Mouse (Mus musculus): ENCODE data around the gene Mmel1. TPM values are rescaled to one million over a fixed set of nuclear protein-coding genes. Genes with fewer than 3 reads are reported as not detected.

Mmel1 gene
- polyA plus RNA-seq, 1 experiment from 2014 or later, result 0.13 TPM

DNA sequence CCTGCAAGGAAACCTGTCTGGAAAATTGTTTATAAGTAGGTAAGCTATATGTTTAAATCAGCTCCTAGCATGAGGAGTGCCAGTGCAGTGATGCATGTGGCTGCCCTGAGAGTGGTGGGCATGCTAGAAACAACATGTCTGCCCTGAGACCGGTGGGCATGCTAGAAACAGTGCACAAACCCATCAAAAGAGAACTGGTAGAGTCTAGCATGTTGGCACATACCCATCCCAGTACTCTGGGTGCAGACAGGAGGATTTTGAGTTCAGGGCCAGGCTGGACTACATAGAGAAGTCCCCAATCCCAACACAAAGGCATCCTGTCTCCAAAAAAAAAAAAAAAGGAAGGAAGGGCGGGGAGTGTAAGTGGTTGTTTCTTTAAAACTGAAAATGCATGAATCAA lies 65.4 kb downstream of the Mmel1 start:
- Histone ChIP-seq H3K9ac (ENCODE audit: low read length) (no peak overlapping the region), H3K27me3 (replicated peaks; ENCODE audit: control insufficient read depth, insufficient read depth, low read length) (no peaks in the 10 kb centered on the region), H3K36me3 (ENCODE audit: control insufficient read depth, insufficient read depth, low read length) (no peaks in the 10 kb centered on the region), H3K4me1 (ENCODE audit: control insufficient read depth, insufficient read depth, low read length) (no peaks in the 10 kb centered on the region), H3K4me2 (ENCODE audit: low read length) (no peak overlapping the region), H3K4me3 (ENCODE audit: low read depth, low read length) (no peak overlapping the region), H3K9me3 (replicated peaks; ENCODE audit: control insufficient read depth, low read length) (no peaks in the 10 kb centered on the region), H3K27ac (ENCODE audit: low read depth, low read length) (no peak overlapping the region)
- 89% methylated on average over 2 of the region's 2 CpGs for WGBS
- ATAC-seq (no peak), DNase-seq (ENCODE audit: low spot score) (no peak)

GRCm38 (mm10) chr4:154935788-154936187 lies 66.4 kb downstream of the Mmel1 start:
- Histone ChIP-seq H3K4me3 (ENCODE audit: low read depth, low read length) (no peak overlapping the region), H3K9me3 (replicated peaks; ENCODE audit: control insufficient read depth, low read length) (no peaks in the 10 kb centered on the region), H3K9ac (ENCODE audit: low read length) (no peak overlapping the region), H3K36me3 (ENCODE audit: control insufficient read depth, insufficient read depth, low read length) (no peaks in the 10 kb centered on the region), H3K27me3 (replicated peaks; ENCODE audit: control insufficient read depth, insufficient read depth, low read length) (no peaks in the 10 kb centered on the region), H3K4me2 (ENCODE audit: low read length) (no peak overlapping the region), H3K4me1 (ENCODE audit: control insufficient read depth, insufficient read depth, low read length) (no peaks in the 10 kb centered on the region), H3K27ac (ENCODE audit: low read depth, low read length) (no peak overlapping the region)
- WGBS, result 82% methylated on average over 7 of the region's 7 CpGs
- no peak for ATAC-seq
- no peak for DNase-seq (ENCODE audit: low spot score)

DNA sequence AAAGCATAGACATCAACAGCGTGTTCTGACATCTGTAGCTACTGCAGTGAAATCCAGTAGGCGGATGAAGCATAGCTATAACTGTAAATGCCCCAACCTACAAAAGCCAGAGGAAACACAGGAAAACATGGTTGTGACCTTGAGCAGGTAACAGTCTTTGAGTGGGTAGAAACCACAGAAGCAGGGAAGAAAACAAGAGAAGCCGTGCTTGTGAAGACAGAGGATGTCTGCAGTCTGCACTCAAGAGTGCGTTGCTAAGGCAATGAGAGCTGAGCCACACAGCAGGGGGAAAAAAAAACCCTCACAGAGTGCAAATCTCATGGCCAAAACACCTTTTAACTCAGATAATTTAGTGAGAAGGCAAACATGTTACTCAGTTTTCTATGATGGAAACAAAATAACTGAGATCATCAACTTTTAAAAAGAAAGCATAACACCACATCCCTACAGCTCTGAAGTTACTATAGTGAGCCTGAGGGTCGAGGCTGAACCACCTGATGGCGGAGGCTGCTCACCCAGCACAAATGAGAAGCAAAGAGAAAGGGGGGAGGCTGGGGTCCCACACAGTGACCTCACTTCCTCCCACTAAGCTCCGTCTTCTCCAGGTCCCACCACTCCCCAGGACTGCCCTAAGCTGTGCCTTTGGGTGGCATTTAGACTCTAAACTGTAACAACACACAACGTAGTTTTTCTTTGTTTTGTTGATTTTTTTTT lies 67.3 kb downstream of the Mmel1 start:
- WGBS, result 51% methylated on average over 8 of the region's 8 CpGs
- no peak overlapping the region for H3K4me2 ChIP-seq (ENCODE audit: low read length)
- H3K4me1 ChIP-seq (ENCODE audit: control insufficient read depth, insufficient read depth, low read length), result no peaks in the 10 kb centered on the region
- H3K27me3 ChIP-seq (replicated peaks; ENCODE audit: control insufficient read depth, insufficient read depth, low read length), result no peaks in the 10 kb centered on the region
- H3K4me3 ChIP-seq (ENCODE audit: low read depth, low read length), result no peak overlapping the region
- DNase-seq (ENCODE audit: low spot score) (no peak), ATAC-seq (no peak)
- no peaks in the 10 kb centered on the region for H3K36me3 ChIP-seq (ENCODE audit: control insufficient read depth, insufficient read depth, low read length)
- H3K27ac ChIP-seq (ENCODE audit: low read depth, low read length), result no peak overlapping the region
- H3K9me3 ChIP-seq (replicated peaks; ENCODE audit: control insufficient read depth, low read length), result no peaks in the 10 kb centered on the region
- H3K9ac ChIP-seq (ENCODE audit: low read length), result no peak overlapping the region

- ATAC-seq, result no peak
- H3K4me3 ChIP-seq (ENCODE audit: low read depth, low read length), result no peak overlapping the region
- WGBS, result 71% methylated on average over 1 of the region's 1 CpGs
- no peak for DNase-seq (ENCODE audit: low spot score)
- no peak overlapping the region for H3K27ac ChIP-seq (ENCODE audit: low read depth, low read length)
- no peaks in the 10 kb centered on the region for H3K4me1 ChIP-seq (ENCODE audit: control insufficient read depth, insufficient read depth, low read length)
- no peak overlapping the region for H3K4me2 ChIP-seq (ENCODE audit: low read length)
- no peak overlapping the region for H3K9ac ChIP-seq (ENCODE audit: low read length)
- H3K36me3 ChIP-seq (ENCODE audit: control insufficient read depth, insufficient read depth, low read length), result no peaks in the 10 kb centered on the region
- no peaks in the 10 kb centered on the region for H3K9me3 ChIP-seq (replicated peaks; ENCODE audit: control insufficient read depth, low read length)
- no peaks in the 10 kb centered on the region for H3K27me3 ChIP-seq (replicated peaks; ENCODE audit: control insufficient read depth, insufficient read depth, low read length)
Observed at GRCm38 (mm10) chr4:154937746-154938145, 68.4 kb downstream of the Mmel1 start.

DNA sequence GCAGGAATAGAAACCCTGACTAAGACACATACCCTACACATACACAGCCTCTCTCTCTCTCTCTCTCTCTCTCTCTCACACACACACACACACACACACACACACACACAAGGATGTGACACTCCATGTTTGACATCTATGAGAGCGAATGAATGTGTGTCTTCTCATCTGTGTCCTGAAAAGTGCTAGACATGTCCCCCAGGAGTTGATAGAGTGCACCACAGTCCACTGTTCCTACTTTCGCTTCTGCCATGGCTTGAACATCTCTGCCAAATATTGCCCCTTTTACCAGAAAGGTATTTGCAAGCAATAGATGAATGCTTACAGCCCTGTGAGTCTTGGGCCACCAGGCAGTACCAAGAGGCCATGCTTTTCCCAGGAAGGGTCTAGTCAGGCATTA lies 70.8 kb downstream of the Mmel1 start:
- no peaks in the 10 kb centered on the region for H3K27me3 ChIP-seq (replicated peaks; ENCODE audit: control insufficient read depth, insufficient read depth, low read length)
- no peak overlapping the region for H3K4me2 ChIP-seq (ENCODE audit: low read length)
- H3K9ac ChIP-seq (ENCODE audit: low read length), result no peak overlapping the region
- H3K27ac ChIP-seq (ENCODE audit: low read depth, low read length), result no peak overlapping the region
- no peak for ATAC-seq
- no peaks in the 10 kb centered on the region for H3K9me3 ChIP-seq (replicated peaks; ENCODE audit: control insufficient read depth, low read length)
- no peaks in the 10 kb centered on the region for H3K36me3 ChIP-seq (ENCODE audit: control insufficient read depth, insufficient read depth, low read length)
- H3K4me1 ChIP-seq (ENCODE audit: control insufficient read depth, insufficient read depth, low read length), result no peaks in the 10 kb centered on the region
- WGBS, result 85% methylated on average over 2 of the region's 2 CpGs
- no peak for DNase-seq (ENCODE audit: low spot score)
- no peak overlapping the region for H3K4me3 ChIP-seq (ENCODE audit: low read depth, low read length)

DNA sequence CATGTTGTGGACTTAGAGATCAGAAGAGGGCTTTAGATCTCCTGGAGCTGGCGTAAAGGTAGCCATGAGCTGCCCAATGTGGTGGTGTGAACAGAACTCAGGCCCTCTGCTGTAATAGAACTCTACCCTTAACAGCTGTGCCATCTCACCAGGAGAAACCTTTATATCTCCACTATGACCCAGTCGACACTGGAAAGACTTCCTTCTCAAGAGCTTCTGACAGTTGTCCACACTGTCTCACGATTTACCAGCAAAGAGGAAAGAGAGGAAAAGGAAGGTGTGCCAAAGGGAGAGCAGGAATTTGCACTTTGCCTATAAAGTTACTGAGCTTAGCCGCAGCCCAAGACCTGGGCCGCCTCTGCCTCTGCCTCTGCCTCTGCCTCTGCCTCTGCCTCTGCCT lies 72.4 kb downstream of the Mmel1 start:
- Histone ChIP-seq H3K9ac (ENCODE audit: low read length) (no peak overlapping the region), H3K9me3 (replicated peaks; ENCODE audit: control insufficient read depth, low read length) (no peaks in the 10 kb centered on the region), H3K36me3 (ENCODE audit: control insufficient read depth, insufficient read depth, low read length) (no peaks in the 10 kb centered on the region), H3K4me1 (ENCODE audit: control insufficient read depth, insufficient read depth, low read length) (peaks cover 10% of the 10 kb centered on the region), H3K4me2 (ENCODE audit: low read length) (no peak overlapping the region), H3K27me3 (replicated peaks; ENCODE audit: control insufficient read depth, insufficient read depth, low read length) (no peaks in the 10 kb centered on the region), H3K4me3 (ENCODE audit: low read depth, low read length) (no peak overlapping the region), H3K27ac (ENCODE audit: low read depth, low read length) (no peak overlapping the region)
- WGBS, result 94% methylated on average over 5 of the region's 5 CpGs
- no peak for DNase-seq (ENCODE audit: low spot score)
- ATAC-seq, result no peak

GRCm38 (mm10) chr4:154942632-154943322 lies 73.4 kb downstream of the Mmel1 start:
- DNase-seq (ENCODE audit: low spot score), result no peak

GRCm38 (mm10) chr4:154943323-154944039 lies 74.1 kb downstream of the Mmel1 start:
- 90% methylated on average over 6 of the region's 6 CpGs for WGBS
- no peak overlapping the region for H3K4me2 ChIP-seq (ENCODE audit: low read length)
- no peaks in the 10 kb centered on the region for H3K27me3 ChIP-seq (replicated peaks; ENCODE audit: control insufficient read depth, insufficient read depth, low read length)
- no peak for ATAC-seq
- no peaks in the 10 kb centered on the region for H3K36me3 ChIP-seq (ENCODE audit: control insufficient read depth, insufficient read depth, low read length)
- no peak overlapping the region for H3K9ac ChIP-seq (ENCODE audit: low read length)
- no peak overlapping the region for H3K4me3 ChIP-seq (ENCODE audit: low read depth, low read length)
- no peak overlapping the region for H3K27ac ChIP-seq (ENCODE audit: low read depth, low read length)
- H3K9me3 ChIP-seq (replicated peaks; ENCODE audit: control insufficient read depth, low read length), result no peaks in the 10 kb centered on the region
- H3K4me1 ChIP-seq (ENCODE audit: control insufficient read depth, insufficient read depth, low read length), result peaks cover 10% of the 10 kb centered on the region
- DNase-seq (ENCODE audit: low spot score), result no peak

More at GRCm38 (mm10) chr4:154942632-154943322, 73.4 kb downstream of the Mmel1 start:
- H3K27ac ChIP-seq (ENCODE audit: low read depth, low read length), result no peak overlapping the region
- H3K27me3 ChIP-seq (replicated peaks; ENCODE audit: control insufficient read depth, insufficient read depth, low read length), result no peaks in the 10 kb centered on the region
- 85% methylated on average over 10 of the region's 10 CpGs for WGBS
- no peak overlapping the region for H3K9ac ChIP-seq (ENCODE audit: low read length)
- H3K4me2 ChIP-seq (ENCODE audit: low read length), result no peak overlapping the region
- no peaks in the 10 kb centered on the region for H3K9me3 ChIP-seq (replicated peaks; ENCODE audit: control insufficient read depth, low read length)
- ATAC-seq, result no peak
- no peak overlapping the region for H3K4me3 ChIP-seq (ENCODE audit: low read depth, low read length)
- no peaks in the 10 kb centered on the region for H3K36me3 ChIP-seq (ENCODE audit: control insufficient read depth, insufficient read depth, low read length)
- H3K4me1 ChIP-seq (ENCODE audit: control insufficient read depth, insufficient read depth, low read length), result peaks cover 10% of the 10 kb centered on the region
